Mouse (Mus musculus) embryonic facial prominence, embryonic 14.5 days (tissue): ENCODE measurements around the gene Igsf9. TPM values are rescaled to one million over a fixed set of nuclear protein-coding genes. Genes with fewer than 3 reads are reported as not detected.
A peak's percentile ranks its signal among the peaks of the same experiment; 100 is the strongest.

Experiments
- ATAC-seq: fragments of 200-750 bp; cut with Nextera tagmentation; 2 replicates; pipeline ENCODE4 v1.8.0; 2017; ENCODE audit warnings: low read depth, moderate number of reproducible peaks, moderate TSS enrichment
- DNase-seq: peaks from one replicate; pipeline ENCODE4 v3.0.0-alpha.2; 2015; ENCODE audit warnings: low spot score
- H3K27ac ChIP-seq: fragments of 300-500 bp; sonication (generic); replicated peaks from 2 replicates; pipeline ENCODE4 v1.5.1; 2014; ENCODE audit warnings: low read depth, mild to moderate bottlenecking, low read length, moderate library complexity
- H3K27me3 ChIP-seq: fragments of 300-500 bp; sonication (generic); replicated peaks from 2 replicates; pipeline ENCODE4 v1.6.1; 2014; ENCODE audit warnings: low read length; ENCODE audit not compliant: control insufficient read depth, insufficient read depth
- H3K36me3 ChIP-seq: fragments of 300-500 bp; sonication (generic); 2 replicates; pipeline ENCODE4 v1.6.1; 2014; ENCODE audit warnings: low read length, mixed read lengths; ENCODE audit not compliant: control insufficient read depth, insufficient read depth
- H3K4me1 ChIP-seq: fragments of 300-500 bp; sonication (generic); 2 replicates; pipeline ENCODE4 v1.6.1; 2014; ENCODE audit warnings: antibody characterized with exemption, low read length; ENCODE audit not compliant: control insufficient read depth, insufficient read depth
- H3K4me2 ChIP-seq: fragments of 300-500 bp; sonication (generic); 2 replicates; pipeline ENCODE4 v1.6.1; 2014; ENCODE audit warnings: low read depth, mild to moderate bottlenecking, low read length, moderate library complexity, mixed read lengths
- H3K4me3 ChIP-seq: fragments of 300-500 bp; sonication (generic); 2 replicates; pipeline ENCODE4 v1.5.1; 2014; ENCODE audit warnings: low read depth, mild to moderate bottlenecking, low read length
- H3K9ac ChIP-seq: fragments of 300-500 bp; sonication (generic); 2 replicates; pipeline ENCODE4 v1.6.1; 2014; ENCODE audit warnings: low read depth, mild to moderate bottlenecking, low read length, moderate library complexity, mixed read lengths
- H3K9me3 ChIP-seq: fragments of 300-500 bp; sonication (generic); 2 replicates; pipeline ENCODE4 v1.6.1; 2016; ENCODE audit warnings: low read length; ENCODE audit not compliant: control insufficient read depth
- WGBS: fragments of 180-500 bp; shearing (Covaris S2); extraction: QIAGEN DNeasy Blood & Tissue Kit; methylation state at CpG from one replicate; pipeline ENCODE4 v1.1.7; 2014; 5-methylcytosine and 5-hydroxymethylcytosine counted together
- polyA plus RNA-seq: library from polyadenylated mRNA; unstranded; fragments of >200 nt; fragmentation: Nextera tagmentation; extraction: Ambion mirVana; gene quantifications from 2 replicates; pipeline ENCODE4 v1.2.1, GENCODE M21; 2014

Igsf9 gene
- 21.4 and 26.3 TPM in 2 replicates for polyA plus RNA-seq

GRCm38 (mm10) chr1:172481540-172482280 lies at the start of gene Igsf9:
TSS of gene Igsf9 (plus strand) at chr1:172481788.
- under 1% methylated on average over 31 of the region's 38 CpGs for WGBS
- H3K4me2 ChIP-seq = peak within 1 kb of the TSS; percentile 78
- ATAC-seq (peak; percentile 94), DNase-seq (peak; percentile 98)
- peak within 1 kb of the TSS; percentile 70 for H3K4me3 ChIP-seq
- no peaks in the 10 kb centered on the region for H3K27me3 ChIP-seq
- H3K9me3 ChIP-seq = no peaks in the 10 kb centered on the region
- H3K36me3 ChIP-seq = no peaks in the 10 kb centered on the region
- H3K27ac ChIP-seq = peak within 1 kb of the TSS; percentile 75
- peak within 1 kb of the TSS; percentile 69 for H3K9ac ChIP-seq
- peaks cover 13% of the 10 kb centered on the region for H3K4me1 ChIP-seq

- ATAC-seq (no peak), DNase-seq (no peak)
- no peak overlapping the region for H3K9ac ChIP-seq
- H3K27me3 ChIP-seq = no peaks in the 10 kb centered on the region
- WGBS = 30% methylated on average over 4 of the region's 4 CpGs
- 0 out of 2 replicates have a peak, but pooled peaks cover 6% of the 10 kb centered on the region for H3K4me1 ChIP-seq
- H3K4me2 ChIP-seq = no peak overlapping the region
- H3K9me3 ChIP-seq = no peaks in the 10 kb centered on the region
- H3K36me3 ChIP-seq = no peaks in the 10 kb centered on the region
- no peak overlapping the region for H3K27ac ChIP-seq
- H3K4me3 ChIP-seq = no peak overlapping the region
Measured at GRCm38 (mm10) chr1:172431836-172432586, 49.6 kb upstream of the Igsf9 start.

- H3K27me3 ChIP-seq = no peaks in the 10 kb centered on the region
- H3K4me3 ChIP-seq = no peak overlapping the region
- no peak overlapping the region for H3K27ac ChIP-seq
- DNase-seq (no peak), ATAC-seq (no peak)
- H3K9me3 ChIP-seq = no peaks in the 10 kb centered on the region
- WGBS = 72% methylated on average over 3 of the region's 3 CpGs
- no peaks in the 10 kb centered on the region for H3K36me3 ChIP-seq
- 0 out of 2 replicates have a peak, but pooled peaks cover 6% of the 10 kb centered on the region for H3K4me1 ChIP-seq
- no peak overlapping the region for H3K4me2 ChIP-seq
- H3K9ac ChIP-seq = no peak overlapping the region
Measured at GRCm38 (mm10) chr1:172432587-172432955, 49.0 kb upstream of the Igsf9 start.

- H3K27me3 ChIP-seq = no peaks in the 10 kb centered on the region
- no peak overlapping the region for H3K4me3 ChIP-seq
- 0 out of 2 replicates have a peak, but pooled peaks cover 6% of the 10 kb centered on the region for H3K4me1 ChIP-seq
- 83% methylated on average over 20 of the region's 20 CpGs for WGBS
- DNase-seq (no peak), ATAC-seq (no peak)
- H3K27ac ChIP-seq = no peak overlapping the region
- H3K36me3 ChIP-seq = no peaks in the 10 kb centered on the region
- no peak overlapping the region for H3K4me2 ChIP-seq
- H3K9ac ChIP-seq = no peak overlapping the region
- H3K9me3 ChIP-seq = no peaks in the 10 kb centered on the region
Measured at GRCm38 (mm10) chr1:172433012-172433850, 48.4 kb upstream of the Igsf9 start.

- DNase-seq = no peak
- 0 out of 2 replicates have a peak, but pooled peaks cover 6% of the 10 kb centered on the region for H3K4me1 ChIP-seq
- H3K9me3 ChIP-seq = no peaks in the 10 kb centered on the region
- 80% methylated on average over 4 of the region's 4 CpGs for WGBS
- H3K9ac ChIP-seq = no peak overlapping the region
- no peaks in the 10 kb centered on the region for H3K36me3 ChIP-seq
- H3K4me2 ChIP-seq = no peak overlapping the region
- H3K27me3 ChIP-seq = no peaks in the 10 kb centered on the region
- H3K4me3 ChIP-seq = no peak overlapping the region
- no peak overlapping the region for H3K27ac ChIP-seq
- ATAC-seq = no peak
Measured at GRCm38 (mm10) chr1:172433851-172434165, 47.8 kb upstream of the Igsf9 start.

- no peak overlapping the region for H3K4me3 ChIP-seq
- WGBS = 42% methylated on average over 6 of the region's 6 CpGs
- H3K4me2 ChIP-seq = no peak overlapping the region
- H3K4me1 ChIP-seq = 0 out of 2 replicates have a peak, but pooled peaks cover 5% of the 10 kb centered on the region
- ATAC-seq = peak; percentile 64; the same call in 1 of the 2 replicates
- H3K9me3 ChIP-seq = no peaks in the 10 kb centered on the region
- no peaks in the 10 kb centered on the region for H3K36me3 ChIP-seq
- no peak overlapping the region for H3K9ac ChIP-seq
- H3K27ac ChIP-seq = no peak overlapping the region
- peak; percentile 81 for DNase-seq
- no peaks in the 10 kb centered on the region for H3K27me3 ChIP-seq
Measured at GRCm38 (mm10) chr1:172436785-172437184, 44.8 kb upstream of the Igsf9 start.

GRCm38 (mm10) chr1:172438621-172439020 lies 43.0 kb upstream of the Igsf9 start:
- H3K4me2 ChIP-seq = no peak overlapping the region
- no peak overlapping the region for H3K4me3 ChIP-seq
- DNase-seq (no peak), ATAC-seq (no peak)
- H3K27me3 ChIP-seq = no peaks in the 10 kb centered on the region
- 80% methylated on average over 2 of the region's 2 CpGs for WGBS
- H3K4me1 ChIP-seq = no peaks in the 10 kb centered on the region
- no peaks in the 10 kb centered on the region for H3K9me3 ChIP-seq
- no peaks in the 10 kb centered on the region for H3K36me3 ChIP-seq
- no peak overlapping the region for H3K9ac ChIP-seq
- H3K27ac ChIP-seq = no peak overlapping the region

GRCm38 (mm10) chr1:172440521-172440920 lies 41.1 kb upstream of the Igsf9 start:
- WGBS = 81% methylated on average over 3 of the region's 3 CpGs
- Histone ChIP-seq H3K27me3 (no peaks in the 10 kb centered on the region), H3K4me1 (no peaks in the 10 kb centered on the region), H3K36me3 (no peaks in the 10 kb centered on the region), H3K4me2 (no peak overlapping the region), H3K27ac (no peak overlapping the region), H3K9me3 (no peaks in the 10 kb centered on the region), H3K4me3 (no peak overlapping the region), H3K9ac (no peak overlapping the region)
- DNase-seq (no peak), ATAC-seq (no peak)
